Mouse (Mus musculus): ENCODE measurements around the gene Nup54. TPM values are rescaled to one million over a fixed set of nuclear protein-coding genes. Genes with fewer than 3 reads are reported as not detected.

Gene Nup54
- polyA plus RNA-seq, 1 experiment from 2014 or later, result 53.7 TPM

- Histone ChIP-seq H3K36me3 (peaks cover 77% of the 10 kb centered on the region), H3K9ac (replicated peaks) (no peak overlapping the region), H3K9me3 (no peaks in the 10 kb centered on the region), H3K27me3 (no peaks in the 10 kb centered on the region), H3K27ac (no peak overlapping the region), H3K4me3 (replicated peaks) (no peak overlapping the region), H3K4me1 (replicated peaks) (no peaks in the 10 kb centered on the region), H3K4me2 (replicated peaks) (no peak overlapping the region)
- 87% methylated on average over 2 of the region's 2 CpGs for WGBS
- ATAC-seq, result no peak
Measured at GRCm38 (mm10) chr5:92445016-92445415, 10.0 kb upstream of the Nup54 start.

GRCm38 (mm10) chr5:92442914-92443313 is 7.9 kb upstream of the Nup54 start:
- H3K9ac ChIP-seq (replicated peaks), result no peak overlapping the region
- H3K27me3 ChIP-seq, result no peaks in the 10 kb centered on the region
- ATAC-seq, result no peak
- H3K27ac ChIP-seq, result no peak overlapping the region
- no peaks in the 10 kb centered on the region for H3K9me3 ChIP-seq
- WGBS, result 93% methylated on average over 7 of the region's 7 CpGs
- H3K4me2 ChIP-seq (replicated peaks), result no peak overlapping the region
- peaks cover 56% of the 10 kb centered on the region for H3K36me3 ChIP-seq
- no peaks in the 10 kb centered on the region for H3K4me1 ChIP-seq (replicated peaks)
- H3K4me3 ChIP-seq (replicated peaks), result no peak overlapping the region

- H3K9me3 ChIP-seq, result no peaks in the 10 kb centered on the region
- 89% methylated on average over 5 of the region's 5 CpGs for WGBS
Measured at GRCm38 (mm10) chr5:92441494-92441893, 6.5 kb upstream of the Nup54 start.

GRCm38 (mm10) chr5:92438540-92438939 is 3.5 kb upstream of the Nup54 start:
- Histone ChIP-seq H3K9ac (replicated peaks) (no peak overlapping the region), H3K9me3 (no peaks in the 10 kb centered on the region), H3K4me1 (replicated peaks) (peaks cover 11% of the 10 kb centered on the region), H3K4me2 (replicated peaks) (no peak overlapping the region), H3K36me3 (peaks cover 17% of the 10 kb centered on the region), H3K27me3 (no peaks in the 10 kb centered on the region), H3K4me3 (replicated peaks) (no peak overlapping the region), H3K27ac (no peak overlapping the region)
- no peak for ATAC-seq
- 94% methylated on average over 8 of the region's 8 CpGs for WGBS

More at GRCm38 (mm10) chr5:92441494-92441893, 6.5 kb upstream of the Nup54 start:
- H3K36me3 ChIP-seq, result peaks cover 42% of the 10 kb centered on the region
- no peak overlapping the region for H3K27ac ChIP-seq
- no peak for ATAC-seq
- H3K4me1 ChIP-seq (replicated peaks), result no peaks in the 10 kb centered on the region
- no peak overlapping the region for H3K4me3 ChIP-seq (replicated peaks)
- no peak overlapping the region for H3K4me2 ChIP-seq (replicated peaks)
- no peak overlapping the region for H3K9ac ChIP-seq (replicated peaks)
- no peaks in the 10 kb centered on the region for H3K27me3 ChIP-seq

GRCm38 (mm10) chr5:92434571-92434985 is 441 bp downstream of the Nup54 start:
- H3K27ac ChIP-seq, result peak overlapping the region; percentile 83
- H3K9me3 ChIP-seq, result no peaks in the 10 kb centered on the region
- peaks cover 21% of the 10 kb centered on the region for H3K4me1 ChIP-seq (replicated peaks)
- H3K27me3 ChIP-seq, result no peaks in the 10 kb centered on the region
- H3K36me3 ChIP-seq, result 0 out of 2 replicates have a peak, but pooled peaks cover 3% of the 10 kb centered on the region
- H3K9ac ChIP-seq (replicated peaks), result peak overlapping the region; percentile 96
- ATAC-seq, result peak; percentile 81
- WGBS, result 0% methylated on average over 31 of the region's 39 CpGs
- peak overlapping the region; percentile 76 for H3K4me2 ChIP-seq (replicated peaks)
- H3K4me3 ChIP-seq (replicated peaks), result peak overlapping the region; percentile 96

GRCm38 (mm10) chr5:92434070-92434469 is 949 bp downstream of the Nup54 start:
- H3K4me1 ChIP-seq (replicated peaks), result peaks cover 21% of the 10 kb centered on the region
- peak overlapping the region; percentile 76 for H3K4me2 ChIP-seq (replicated peaks)
- peak overlapping the region; percentile 96 for H3K9ac ChIP-seq (replicated peaks)
- H3K4me3 ChIP-seq (replicated peaks), result peak overlapping the region; percentile 96
- no peaks in the 10 kb centered on the region for H3K9me3 ChIP-seq
- H3K36me3 ChIP-seq, result peaks cover 6% of the 10 kb centered on the region
- H3K27me3 ChIP-seq, result no peaks in the 10 kb centered on the region
- H3K27ac ChIP-seq, result no peak overlapping the region
- WGBS, result under 1% methylated on average over 12 of the region's 12 CpGs
- ATAC-seq, result no peak

GRCm38 (mm10) chr5:92431611-92432010 is 3.4 kb downstream of the Nup54 start:
- WGBS, result 85% methylated on average over 7 of the region's 7 CpGs
- Histone ChIP-seq H3K9ac (replicated peaks) (no peak overlapping the region), H3K27ac (no peak overlapping the region), H3K36me3 (peaks cover 30% of the 10 kb centered on the region), H3K4me3 (replicated peaks) (no peak overlapping the region), H3K4me2 (replicated peaks) (no peak overlapping the region), H3K27me3 (no peaks in the 10 kb centered on the region), H3K9me3 (no peaks in the 10 kb centered on the region), H3K4me1 (replicated peaks) (peaks cover 21% of the 10 kb centered on the region)
- ATAC-seq, result no peak

GRCm38 (mm10) chr5:92430723-92431122 is 4.3 kb downstream of the Nup54 start:
- Histone ChIP-seq H3K27ac (no peak overlapping the region), H3K36me3 (peaks cover 33% of the 10 kb centered on the region), H3K27me3 (no peaks in the 10 kb centered on the region), H3K4me1 (replicated peaks) (peaks cover 21% of the 10 kb centered on the region), H3K9me3 (no peaks in the 10 kb centered on the region), H3K4me3 (replicated peaks) (no peak overlapping the region), H3K4me2 (replicated peaks) (no peak overlapping the region), H3K9ac (replicated peaks) (no peak overlapping the region)
- 96% methylated on average over 5 of the region's 5 CpGs for WGBS
- ATAC-seq, result no peak

GRCm38 (mm10) chr5:92424126-92424525 is 10.9 kb downstream of the Nup54 start:
- no peaks in the 10 kb centered on the region for H3K9me3 ChIP-seq
- WGBS, result 94% methylated on average over 11 of the region's 11 CpGs

GRCm38 (mm10) chr5:92413982-92414375 is 21.0 kb downstream of the Nup54 start:
- ATAC-seq, result no peak; the same call in 1 of the 2 replicates
- H3K9me3 ChIP-seq, result no peaks in the 10 kb centered on the region

More at GRCm38 (mm10) chr5:92424126-92424525, 10.9 kb downstream of the Nup54 start:
- Histone ChIP-seq H3K4me2 (replicated peaks) (no peak overlapping the region), H3K9ac (replicated peaks) (no peak overlapping the region), H3K4me3 (replicated peaks) (no peak overlapping the region), H3K36me3 (peaks cover 83% of the 10 kb centered on the region), H3K4me1 (replicated peaks) (no peaks in the 10 kb centered on the region), H3K27ac (no peak overlapping the region), H3K27me3 (no peaks in the 10 kb centered on the region)
- no peak for ATAC-seq

GRCm38 (mm10) chr5:92413271-92413981 is 21.6 kb downstream of the Nup54 start:
- 89% methylated on average over 11 of the region's 11 CpGs for WGBS
- no peaks in the 10 kb centered on the region for H3K9me3 ChIP-seq
- H3K36me3 ChIP-seq, result peaks cover 38% of the 10 kb centered on the region
- no peak overlapping the region for H3K27ac ChIP-seq
- H3K27me3 ChIP-seq, result no peaks in the 10 kb centered on the region
- 0 out of 2 replicates have a peak, but pooled peaks have one; percentile 4 for ATAC-seq
- no peak overlapping the region for H3K9ac ChIP-seq (replicated peaks)
- no peaks in the 10 kb centered on the region for H3K4me1 ChIP-seq (replicated peaks)
- no peak overlapping the region for H3K4me2 ChIP-seq (replicated peaks)
- H3K4me3 ChIP-seq (replicated peaks), result no peak overlapping the region

More at GRCm38 (mm10) chr5:92413982-92414375, 21.0 kb downstream of the Nup54 start:
- Histone ChIP-seq H3K4me2 (replicated peaks) (no peak overlapping the region), H3K9ac (replicated peaks) (no peak overlapping the region), H3K4me1 (replicated peaks) (no peaks in the 10 kb centered on the region), H3K4me3 (replicated peaks) (no peak overlapping the region), H3K36me3 (peaks cover 42% of the 10 kb centered on the region), H3K27me3 (no peaks in the 10 kb centered on the region), H3K27ac (no peak overlapping the region)
- WGBS, result 92% methylated on average over 8 of the region's 8 CpGs

- no peaks in the 10 kb centered on the region for H3K9me3 ChIP-seq
- 79% methylated on average over 7 of the region's 7 CpGs for WGBS
- no peaks in the 10 kb centered on the region for H3K4me1 ChIP-seq (replicated peaks)
- H3K4me3 ChIP-seq (replicated peaks), result no peak overlapping the region
- no peak for ATAC-seq
- H3K9ac ChIP-seq (replicated peaks), result no peak overlapping the region
- no peaks in the 10 kb centered on the region for H3K27me3 ChIP-seq
- H3K27ac ChIP-seq, result no peak overlapping the region
- no peak overlapping the region for H3K4me2 ChIP-seq (replicated peaks)
- H3K36me3 ChIP-seq, result peaks cover 22% of the 10 kb centered on the region
Measured at GRCm38 (mm10) chr5:92411461-92412140, 23.4 kb downstream of the Nup54 start.

All from midbrain, embryonic 13.5 days (tissue).